Mouse (Mus musculus): ENCODE results near the gene Matn4. TPM values are rescaled to one million over a fixed set of nuclear protein-coding genes. Genes with fewer than 3 reads are reported as not detected.

Matn4 gene
- total and polyA plus RNA-seq, 2 experiments from 2014 or later = 1.1 to 1.7 TPM

GRCm38 (mm10) chr2:164440314-164440713, 35.4 kb upstream of the Matn4 start:
- Histone ChIP-seq H3K9me3 (replicated peaks; ENCODE audit: control insufficient read depth, low read length) (no peaks in the 10 kb centered on the region), H3K27ac (ENCODE audit: low read depth) (no peak overlapping the region), H3K9ac (replicated peaks; ENCODE audit: low read depth, low read length) (no peak overlapping the region), H3K27me3 (ENCODE audit: control insufficient read depth, insufficient read depth, low read length) (peaks cover 26% of the 10 kb centered on the region), H3K4me3 (ENCODE audit: low read depth, low read length) (no peak overlapping the region), H3K4me2 (ENCODE audit: low read depth, low read length) (no peak overlapping the region), H3K36me3 (replicated peaks; ENCODE audit: control insufficient read depth, insufficient read depth, low read length) (no peaks in the 10 kb centered on the region), H3K4me1 (ENCODE audit: control insufficient read depth, insufficient read depth) (peaks cover 34% of the 10 kb centered on the region)
- ATAC-seq (ENCODE audit: insufficient read depth, low read depth) = no peak
- WGBS = 80% methylated on average over 5 of the region's 5 CpGs
- TF ChIP-seq EP300 (IDR thresholded peaks at IDR 0.05; ENCODE audit: low read depth) (no peak), CTCF (IDR thresholded peaks at IDR 0.05; ENCODE audit: low read depth) (no peak)
- no peak for DNase-seq (ENCODE audit: low spot score)

- Histone ChIP-seq H3K27me3 (ENCODE audit: control insufficient read depth, insufficient read depth, low read length) (peaks cover 21% of the 10 kb centered on the region), H3K9me3 (replicated peaks; ENCODE audit: control insufficient read depth, low read length) (no peaks in the 10 kb centered on the region), H3K36me3 (replicated peaks; ENCODE audit: control insufficient read depth, insufficient read depth, low read length) (no peaks in the 10 kb centered on the region), H3K4me2 (ENCODE audit: low read depth, low read length) (no peak overlapping the region), H3K27ac (ENCODE audit: low read depth) (no peak overlapping the region), H3K4me1 (ENCODE audit: control insufficient read depth, insufficient read depth) (peaks cover 37% of the 10 kb centered on the region), H3K4me3 (ENCODE audit: low read depth, low read length) (no peak overlapping the region), H3K9ac (replicated peaks; ENCODE audit: low read depth, low read length) (no peak overlapping the region)
- WGBS = 52% methylated on average over 3 of the region's 3 CpGs
- DNase-seq (ENCODE audit: low spot score) (no peak), ATAC-seq (ENCODE audit: insufficient read depth, low read depth) (no peak)
- TF ChIP-seq CTCF (IDR thresholded peaks at IDR 0.05; ENCODE audit: low read depth) = no peak
Measured at GRCm38 (mm10) chr2:164439001-164439421, 34.1 kb upstream of the Matn4 start.

GRCm38 (mm10) chr2:164438257-164438656, 33.3 kb upstream of the Matn4 start:
- Histone ChIP-seq H3K4me2 (ENCODE audit: low read depth, low read length) (no peak overlapping the region), H3K4me3 (ENCODE audit: low read depth, low read length) (no peak overlapping the region), H3K4me1 (ENCODE audit: control insufficient read depth, insufficient read depth) (peaks cover 38% of the 10 kb centered on the region), H3K27ac (ENCODE audit: low read depth) (no peak overlapping the region), H3K9ac (replicated peaks; ENCODE audit: low read depth, low read length) (no peak overlapping the region), H3K27me3 (ENCODE audit: control insufficient read depth, insufficient read depth, low read length) (peaks cover 19% of the 10 kb centered on the region), H3K36me3 (replicated peaks; ENCODE audit: control insufficient read depth, insufficient read depth, low read length) (no peaks in the 10 kb centered on the region), H3K9me3 (replicated peaks; ENCODE audit: control insufficient read depth, low read length) (no peaks in the 10 kb centered on the region)
- DNase-seq (ENCODE audit: low spot score) (no peak), ATAC-seq (ENCODE audit: insufficient read depth, low read depth) (no peak)
- TF ChIP-seq EP300 (IDR thresholded peaks at IDR 0.05; ENCODE audit: low read depth) (no peak), CTCF (IDR thresholded peaks at IDR 0.05; ENCODE audit: low read depth) (no peak)
- WGBS = 60% methylated on average over 8 of the region's 8 CpGs

- Histone ChIP-seq H3K4me2 (ENCODE audit: low read depth, low read length) (no peak overlapping the region), H3K4me1 (ENCODE audit: control insufficient read depth, insufficient read depth) (peaks cover 43% of the 10 kb centered on the region), H3K36me3 (replicated peaks; ENCODE audit: control insufficient read depth, insufficient read depth, low read length) (no peaks in the 10 kb centered on the region), H3K27me3 (ENCODE audit: control insufficient read depth, insufficient read depth, low read length) (peaks cover 19% of the 10 kb centered on the region), H3K9ac (replicated peaks; ENCODE audit: low read depth, low read length) (no peak overlapping the region), H3K9me3 (replicated peaks; ENCODE audit: control insufficient read depth, low read length) (no peaks in the 10 kb centered on the region), H3K27ac (ENCODE audit: low read depth) (no peak overlapping the region), H3K4me3 (ENCODE audit: low read depth, low read length) (no peak overlapping the region)
- ATAC-seq (ENCODE audit: insufficient read depth, low read depth) (no peak), DNase-seq (ENCODE audit: low spot score) (no peak)
- TF ChIP-seq CTCF (IDR thresholded peaks at IDR 0.05; ENCODE audit: low read depth) (no peak), EP300 (IDR thresholded peaks at IDR 0.05; ENCODE audit: low read depth) (no peak)
- WGBS = 73% methylated on average over 6 of the region's 6 CpGs
Measured at GRCm38 (mm10) chr2:164437710-164438109, 32.8 kb upstream of the Matn4 start.

- H3K27ac ChIP-seq (ENCODE audit: low read depth) = peak overlapping the region; percentile 26; the same call in 1 of the 2 replicates
- no peak for DNase-seq (ENCODE audit: low spot score)
- 63% methylated on average over 3 of the region's 3 CpGs for WGBS
Measured at GRCm38 (mm10) chr2:164436961-164437360, 32.0 kb upstream of the Matn4 start.

More at GRCm38 (mm10) chr2:164436961-164437360, 32.0 kb upstream of the Matn4 start:
- Histone ChIP-seq H3K4me3 (ENCODE audit: low read depth, low read length) (no peak overlapping the region), H3K36me3 (replicated peaks; ENCODE audit: control insufficient read depth, insufficient read depth, low read length) (no peaks in the 10 kb centered on the region), H3K27me3 (ENCODE audit: control insufficient read depth, insufficient read depth, low read length) (peaks cover 16% of the 10 kb centered on the region), H3K4me2 (ENCODE audit: low read depth, low read length) (no peak overlapping the region), H3K9me3 (replicated peaks; ENCODE audit: control insufficient read depth, low read length) (no peaks in the 10 kb centered on the region), H3K9ac (replicated peaks; ENCODE audit: low read depth, low read length) (no peak overlapping the region; the same call in 1 of the 2 replicates), H3K4me1 (ENCODE audit: control insufficient read depth, insufficient read depth) (peaks cover 42% of the 10 kb centered on the region)
- TF ChIP-seq CTCF (IDR thresholded peaks at IDR 0.05; ENCODE audit: low read depth) = no peak
- no peak for TF ChIP-seq EP300 (IDR thresholded peaks at IDR 0.05; ENCODE audit: low read depth)
- ATAC-seq (ENCODE audit: insufficient read depth, low read depth) = peak; percentile 31
